Mouse (Mus musculus) megakaryocyte, embryonic 14.5 days (primary cell): ENCODE data around the gene Arsa.

Experiments used
- FLI1 ChIP-seq: IDR thresholded peaks from 2 replicates; pipeline ENCODE4 v1.6.1; 2012; ENCODE audit warnings: low read length, inconsistent platforms, mixed read lengths
- GATA1 ChIP-seq: IDR thresholded peaks from 3 replicates; pipeline ENCODE4 v1.6.1; 2012; ENCODE audit warnings: mixed read lengths, low read length, inconsistent platforms, borderline replicate concordance

- no peak for TF ChIP-seq GATA1
- no peak for TF ChIP-seq FLI1
Measured at GRCm38 (mm10) chr15:89504838-89505237, 27.6 kb upstream of the Arsa start.
